Mouse (Mus musculus) small intestine, adult 10 weeks (tissue): ENCODE results near the gene 9930111J21Rik1. TPM values are rescaled to one million over a fixed set of nuclear protein-coding genes. Genes with fewer than 3 reads are reported as not detected.

Source experiments
- polyA plus RNA-seq: library from polyadenylated mRNA; stranded (reverse); fragments of 350-450 nt; fragmentation: Illumina TruSeq; extraction: RNeasy Lipid Tissue Mini Kit (QIAGEN cat#74804); gene quantifications from one replicate; pipeline ENCODE4 v1.2.3, GENCODE M21; 2014; ENCODE audit warnings: low replicate concordance

Gene 9930111J21Rik1
- 1.3 TPM for polyA plus RNA-seq

DNA sequence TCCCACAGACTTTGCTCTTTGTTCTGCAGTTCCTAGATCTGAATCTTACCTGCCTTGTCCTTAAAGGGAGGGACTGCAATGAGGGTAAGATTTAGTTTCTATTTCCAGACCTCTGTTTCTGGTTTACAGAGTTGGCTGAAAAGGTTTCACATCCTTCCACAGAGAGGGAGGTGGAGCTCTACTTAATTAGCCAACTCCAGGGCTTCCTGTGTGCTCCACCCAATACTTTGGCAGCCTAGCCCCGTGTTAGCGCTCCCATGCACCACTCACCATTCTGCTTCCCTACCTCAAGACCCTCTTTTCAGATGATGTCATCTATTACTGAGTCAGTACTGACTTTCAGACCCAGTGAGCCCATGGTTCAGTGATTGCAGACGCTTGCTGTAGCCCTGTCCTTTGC lies at the start of gene 9930111J21Rik1:
TSS of gene 9930111J21Rik1 (minus strand) at position 148 of the 400 bp plus-strand sequence.

DNA sequence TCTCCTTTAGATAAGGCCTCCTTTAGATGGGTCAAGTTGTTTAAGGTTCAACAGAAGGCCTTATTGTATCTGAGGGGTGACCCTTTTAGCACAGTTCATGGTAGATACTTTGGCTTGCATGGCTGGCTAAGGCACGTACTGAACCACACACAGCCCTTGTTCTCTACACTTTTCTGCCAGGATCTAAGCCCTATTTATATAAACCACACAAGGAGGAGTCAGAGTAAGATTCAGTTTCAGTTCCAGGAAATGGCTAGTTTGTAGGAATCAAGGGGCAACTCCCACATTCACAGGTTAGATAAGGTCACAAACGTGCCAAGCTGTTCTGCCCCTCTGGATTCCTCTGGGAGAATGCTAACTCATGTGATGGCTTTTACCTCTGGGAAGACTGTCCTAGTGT lies 14.8 kb upstream of the 9930111J21Rik1 start, which contains the start of gene Tgtp1:
TSS of gene Tgtp1 (minus strand) at position 155 of the 400 bp plus-strand sequence.

DNA sequence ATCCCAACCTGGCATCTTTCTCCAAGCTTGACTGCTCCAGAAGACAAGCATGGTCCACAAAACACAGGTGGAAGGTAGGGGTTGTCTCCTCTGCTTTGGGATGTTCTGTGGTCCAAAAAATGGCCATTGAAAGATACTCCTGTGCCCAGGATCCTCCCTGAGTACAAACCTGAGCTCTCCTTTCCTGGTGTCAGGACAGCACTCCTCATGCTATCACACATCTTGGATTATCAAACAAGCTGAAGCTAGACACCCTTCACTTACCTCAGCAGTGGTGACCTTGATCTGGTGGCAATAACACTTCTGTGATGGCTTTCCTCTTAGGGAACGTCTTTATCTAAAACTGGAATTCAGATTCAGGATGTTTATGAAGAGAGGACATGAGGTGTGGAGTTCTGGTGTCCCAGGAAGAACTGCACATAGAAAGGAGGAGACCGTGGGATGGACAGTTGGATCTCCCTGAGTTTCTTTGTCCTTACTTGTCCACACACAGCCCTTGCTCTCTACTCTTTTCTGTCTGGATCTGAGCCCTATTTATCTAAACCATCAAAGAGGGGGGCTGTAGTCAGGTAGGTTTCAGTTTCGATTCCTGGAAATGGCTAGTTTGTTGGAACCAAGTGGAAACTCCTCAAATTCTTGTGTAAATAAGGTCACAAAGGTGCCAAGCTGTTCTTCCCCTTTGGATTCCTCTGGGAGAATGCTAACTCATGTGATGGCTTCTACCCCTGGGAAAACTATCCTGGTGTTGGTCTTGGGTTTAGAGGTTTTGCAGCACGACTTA lies 12.7 kb upstream of the 9930111J21Rik1 start, which contains the start of gene Gm12185:
TSS of gene Gm12185 (minus strand) at position 487 of the 781 bp plus-strand sequence.

DNA sequence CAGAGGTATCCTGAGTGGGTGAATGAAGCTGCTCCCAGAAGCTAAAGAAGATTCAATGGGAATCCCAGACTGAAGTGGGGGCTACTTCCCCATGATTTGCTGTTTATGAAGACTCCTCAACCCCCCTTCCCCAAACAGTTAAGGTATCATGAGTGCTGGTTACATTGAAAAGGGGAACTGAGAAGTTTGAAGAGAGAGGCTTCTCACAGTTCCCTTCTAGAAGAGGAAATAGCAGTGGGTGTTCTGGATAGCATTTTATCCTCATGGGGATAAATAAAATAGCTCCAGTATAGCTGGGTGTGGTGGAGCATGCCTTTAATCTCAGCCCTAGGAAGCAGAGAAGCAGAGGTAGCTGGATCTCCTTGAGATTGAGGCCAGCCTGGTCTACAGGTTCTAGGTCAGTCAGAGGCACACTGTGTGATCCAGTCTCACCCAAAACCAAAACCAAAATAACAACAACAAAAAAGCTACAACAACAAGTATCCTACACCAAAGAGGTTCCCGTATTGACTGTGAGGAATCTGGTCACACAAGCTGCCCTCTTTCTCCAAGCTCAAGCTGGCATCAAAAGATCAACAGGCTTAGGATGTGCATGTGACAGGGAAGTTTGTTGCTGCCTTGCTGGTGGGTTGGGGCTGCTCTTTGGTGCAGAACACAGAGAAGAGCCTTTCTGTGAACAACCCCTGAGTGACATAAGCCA lies 808 bp downstream of the 9930111J21Rik1 start, which contains the start of gene Olfr56:
TSS of gene Olfr56 (plus strand) at position 650 of the 700 bp plus-strand sequence.

DNA sequence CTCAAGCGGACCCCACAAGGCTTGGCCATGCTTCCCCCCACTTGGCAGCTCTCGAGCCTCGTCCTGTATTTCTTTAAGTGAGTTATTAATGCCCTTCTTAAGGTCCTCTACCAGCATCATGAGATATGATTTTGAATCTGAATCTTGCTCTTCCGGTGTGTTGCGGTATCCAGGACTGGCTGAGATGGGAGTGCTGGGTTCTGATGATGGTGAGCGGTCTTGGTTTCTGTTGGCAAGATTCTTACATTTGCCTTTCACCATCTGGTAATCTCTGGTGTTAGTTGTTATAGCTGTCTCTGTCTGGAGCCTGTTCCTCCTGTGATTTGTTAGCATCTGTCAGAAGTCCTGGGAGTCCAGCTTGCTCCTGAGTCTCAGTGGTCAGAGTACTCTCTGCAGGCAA lies 33.1 kb downstream of the 9930111J21Rik1 start, which contains the start of gene Psme2b:
TSS of gene Psme2b (minus strand) at position 101 of the 400 bp plus-strand sequence.

DNA sequence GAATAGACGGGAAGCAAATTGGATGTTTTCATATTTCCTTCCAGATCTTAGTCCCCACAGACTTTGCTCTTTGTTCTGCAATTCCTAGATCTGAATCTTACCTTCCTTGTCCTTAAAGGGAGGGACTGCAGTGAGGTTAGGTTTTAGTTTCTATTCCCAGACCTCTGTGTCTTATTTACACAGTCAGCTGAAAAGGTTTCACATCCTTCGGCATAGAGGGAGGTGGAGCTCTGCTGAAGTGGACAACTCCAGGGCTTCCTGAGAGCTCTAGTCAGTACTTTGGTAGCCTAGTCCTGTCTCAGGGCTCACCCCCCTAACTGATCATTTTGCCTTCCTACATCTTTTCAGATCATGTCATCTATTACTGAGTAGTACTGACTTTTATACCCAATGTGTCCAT lies 77.2 kb downstream of the 9930111J21Rik1 start, which contains the start of gene Gm5431:
TSS of gene Gm5431 (minus strand) at position 194 of the 400 bp plus-strand sequence.

Other genes with a start within 250 kb of the 9930111J21Rik1 start
- 93.3 TPM for gene Rack1, start 179.1 kb downstream of the 9930111J21Rik1 start, polyA plus RNA-seq
- gene Trim41, start 162.0 kb downstream of the 9930111J21Rik1 start, polyA plus RNA-seq: 10.4 TPM
- 4.1 TPM for gene Trim7, start 153.3 kb downstream of the 9930111J21Rik1 start, polyA plus RNA-seq
- 5.0 TPM for gene Gm12184, start 152.7 kb downstream of the 9930111J21Rik1 start, polyA plus RNA-seq
- gene Irgm1, start 107.7 kb downstream of the 9930111J21Rik1 start, polyA plus RNA-seq: 35.8 TPM
- 32.7 TPM for gene Gm5431, start 77.2 kb downstream of the 9930111J21Rik1 start, polyA plus RNA-seq
- gene Psme2b, start 33.2 kb downstream of the 9930111J21Rik1 start, polyA plus RNA-seq: 5.8 TPM
- gene Olfr56, start 509 bp downstream of the 9930111J21Rik1 start, polyA plus RNA-seq: 6.8 TPM
- 0.97 TPM for gene Gm12185, start 12.8 kb upstream of the 9930111J21Rik1 start, polyA plus RNA-seq
- 8.9 TPM for gene Tgtp1, start 14.8 kb upstream of the 9930111J21Rik1 start, polyA plus RNA-seq
- 18.7 TPM for gene 9930111J21Rik2, start 71.8 kb upstream of the 9930111J21Rik1 start, polyA plus RNA-seq
- gene Tgtp2, start 84.8 kb upstream of the 9930111J21Rik1 start, polyA plus RNA-seq: 22.2 TPM
- 66.3 TPM for gene Ifi47, start 97.2 kb upstream of the 9930111J21Rik1 start, polyA plus RNA-seq
- gene Olfr1396, start 135.5 kb upstream of the 9930111J21Rik1 start, polyA plus RNA-seq: not detected
- gene Olfr1395, start 162.9 kb upstream of the 9930111J21Rik1 start, polyA plus RNA-seq: not detected
- gene Olfr1394, start 175.0 kb upstream of the 9930111J21Rik1 start, polyA plus RNA-seq: not detected
- 0.93 TPM for gene Btnl9, start 207.8 kb upstream of the 9930111J21Rik1 start, polyA plus RNA-seq
- 81.1 TPM for gene Zfp62, start 223.9 kb upstream of the 9930111J21Rik1 start, polyA plus RNA-seq